Mouse (Mus musculus) lung, adult 18-20 months (tissue): Measurements from ENCODE around the gene Scarf1.

Experiments
- DNase-seq, 2 experiments: peaks; one replicate each; pipeline ENCODE4 v3.0.0; 2022; ENCODE audit warnings: mixed read lengths in 2 of 2

Gene Scarf1

GRCm38 (mm10) chr11:75566276-75567196 is 53.2 kb downstream of the Scarf1 start:
- DNase-seq, result peak; percentile 57 to 71

- no peak for DNase-seq
Measured at GRCm38 (mm10) chr11:75567346-75568114, 54.2 kb downstream of the Scarf1 start.

- DNase-seq, result no peak
Measured at GRCm38 (mm10) chr11:75568115-75568511, 54.8 kb downstream of the Scarf1 start.

- no peak for DNase-seq
Measured at GRCm38 (mm10) chr11:75568962-75569361, 55.6 kb downstream of the Scarf1 start.

GRCm38 (mm10) chr11:75570375-75571125 is 57.2 kb downstream of the Scarf1 start:
- peak; percentile 55 to 65 for DNase-seq

- peak; percentile 75 for DNase-seq
Measured at GRCm38 (mm10) chr11:75571126-75571990, 58.0 kb downstream of the Scarf1 start.

- no peak for DNase-seq
Measured at GRCm38 (mm10) chr11:75572301-75572791, 59.0 kb downstream of the Scarf1 start.

GRCm38 (mm10) chr11:75572854-75573650 is 59.7 kb downstream of the Scarf1 start:
- peak; percentile 91 to 93 for DNase-seq

GRCm38 (mm10) chr11:75574378-75575123 is 61.2 kb downstream of the Scarf1 start:
- DNase-seq, result no peak

GRCm38 (mm10) chr11:75575560-75576123 is 62.3 kb downstream of the Scarf1 start:
- no peak for DNase-seq
